ENCODE assay signal across 15 mouse cellular contexts in the genomic region with DNA sequence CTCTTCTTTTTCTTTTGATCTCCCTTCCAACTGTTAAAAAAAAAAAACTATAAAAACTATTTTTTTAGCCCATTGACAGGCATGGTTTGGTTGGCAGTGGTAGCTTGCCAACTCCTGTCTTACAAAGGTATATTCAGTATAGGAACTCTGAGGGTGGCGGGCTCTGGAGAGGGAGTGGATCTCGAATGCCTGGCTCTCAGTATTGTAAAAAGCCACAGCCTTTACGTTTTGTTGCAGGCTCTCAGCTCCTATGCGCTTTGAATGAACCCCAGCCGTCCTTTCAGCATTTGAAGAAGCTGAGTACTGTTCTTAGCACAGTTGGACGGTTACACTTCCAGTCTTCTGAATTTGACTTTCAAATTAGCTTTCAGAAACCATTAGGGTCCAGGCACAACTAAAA. TPM values are rescaled to one million over a fixed set of nuclear protein-coding genes. Genes with fewer than 3 reads are reported as not detected.
DNase-seq lines count a peak whose midpoint lies in the region; ATAC-seq and TF ChIP-seq lines count a peak whose summit lies in the region.
"Had no signal": no experiment of that assay in that cellular context is flagged by ENCODE, and none has a peak within 500 bp of the region (broad histone marks: within the 10 kb centered on the region; RNA-seq: fewer than 3 reads in every experiment).

No protein-coding gene starts in this region.

- DNase-seq in gastrocnemius, adult 2 months, result peak; percentile 9
- no peak for DNase-seq in gastrocnemius, postnatal 25 days
- no peak for DNase-seq in neural tube, embryonic 10.5 days (ENCODE audit: extremely low spot score, low spot score)
- DNase-seq in hindbrain, embryonic 14.5 days (ENCODE audit: low spot score), result no peak
- DNase-seq in left cerebral cortex, adult 18-20 months (ENCODE audit: low spot score in 2 of 2), result no peak
- DNase-seq in thymus, postnatal 25 days, result no peak
- DNase-seq: cerebellum, adult 9-11 months; gastrocnemius, postnatal 36 days had no signal

- ATAC-seq in neural tube, embryonic 13.5 days (ENCODE audit: low read depth), result peak; percentile 20; the same call in 1 of the 2 replicates
- ATAC-seq in hindbrain, embryonic 14.5 days (ENCODE audit: low FRiP score), result peak; percentile 51; the same call in 1 of the 2 replicates
- no peak; the same call in 1 of the 2 replicates for ATAC-seq in neural tube, embryonic 15.5 days (ENCODE audit: low FRiP score)
- ATAC-seq: activated CD4-positive, CD25-positive, alpha-beta regulatory T cell, adult 4 months; Patski had no signal

- peaks cover 23% of the 10 kb centered on the region for H3K4me1 ChIP-seq in neural tube, embryonic 13.5 days (replicated peaks)
- H3K4me1 ChIP-seq in hindbrain, embryonic 14.5 days (replicated peaks; ENCODE audit: control insufficient read depth, insufficient read depth, low read length), result peaks cover 7% of the 10 kb centered on the region; the same call in 1 of the 2 replicates
- peaks cover 8% of the 10 kb centered on the region for H3K4me1 ChIP-seq in neural tube, embryonic 15.5 days

- H3K36me3 ChIP-seq in neural tube, embryonic 13.5 days, result no peaks in the 10 kb centered on the region
- H3K36me3 ChIP-seq in hindbrain, embryonic 14.5 days (replicated peaks; ENCODE audit: control insufficient read depth, insufficient read depth), result no peaks in the 10 kb centered on the region
- H3K36me3 ChIP-seq in neural tube, embryonic 15.5 days, result no peaks in the 10 kb centered on the region
- H3K36me3 ChIP-seq: heart, embryonic 15.5 days had no signal

- no peak overlapping the region for H3K4me3 ChIP-seq in gastrocnemius, adult 2 months
- H3K4me3 ChIP-seq in neural tube, embryonic 13.5 days, result no peak overlapping the region
- no peak overlapping the region for H3K4me3 ChIP-seq in hindbrain, embryonic 14.5 days (replicated peaks; ENCODE audit: low read length)
- H3K4me3 ChIP-seq in neural tube, embryonic 15.5 days (replicated peaks), result no peak overlapping the region
- H3K4me3 ChIP-seq: heart, embryonic 15.5 days; myocyte had no signal

- H3K9me3 ChIP-seq in neural tube, embryonic 13.5 days, result no peaks in the 10 kb centered on the region
- H3K9me3 ChIP-seq in hindbrain, embryonic 14.5 days (ENCODE audit: control insufficient read depth, low read length), result no peaks in the 10 kb centered on the region
- no peaks in the 10 kb centered on the region for H3K9me3 ChIP-seq in neural tube, embryonic 15.5 days (replicated peaks)
- H3K9me3 ChIP-seq: heart, embryonic 15.5 days had no signal

- H3K27me3 ChIP-seq in neural tube, embryonic 13.5 days, result no peaks in the 10 kb centered on the region
- H3K27me3 ChIP-seq in hindbrain, embryonic 14.5 days (ENCODE audit: control insufficient read depth, insufficient read depth, low read length), result no peaks in the 10 kb centered on the region
- no peaks in the 10 kb centered on the region for H3K27me3 ChIP-seq in neural tube, embryonic 15.5 days (replicated peaks)
- H3K27me3 ChIP-seq: heart, embryonic 15.5 days; Patski had no signal

- TF ChIP-seq CTCF in gastrocnemius, adult 2 months (IDR thresholded peaks at IDR 0.05), result no peak

- no peak overlapping the region for H3K27ac ChIP-seq in gastrocnemius, adult 2 months
- H3K27ac ChIP-seq in neural tube, embryonic 13.5 days (replicated peaks), result peak overlapping the region; percentile 65; the same call in 1 of the 2 replicates
- peak overlapping the region; percentile 47 for H3K27ac ChIP-seq in hindbrain, embryonic 14.5 days
- H3K27ac ChIP-seq in neural tube, embryonic 15.5 days (replicated peaks), result peak overlapping the region; percentile 59
- H3K27ac ChIP-seq: heart, embryonic 15.5 days had no signal

- intact Hi-C loops in gastrocnemius, adult 2 months (cut with DNase I), result loop anchor here (5.0 kb wide), 2 partner anchors 38 to 288 kb away; partner anchors contain the start of gene Ampd3

- H3K9ac ChIP-seq in neural tube, embryonic 13.5 days, result no peak overlapping the region
- no peak overlapping the region for H3K9ac ChIP-seq in hindbrain, embryonic 14.5 days
- no peak overlapping the region for H3K9ac ChIP-seq in neural tube, embryonic 15.5 days (replicated peaks)
- H3K9ac ChIP-seq: heart, embryonic 15.5 days had no signal

- no peak overlapping the region for H3K4me2 ChIP-seq in neural tube, embryonic 13.5 days
- H3K4me2 ChIP-seq in hindbrain, embryonic 14.5 days (replicated peaks), result no peak overlapping the region
- H3K4me2 ChIP-seq in neural tube, embryonic 15.5 days, result no peak overlapping the region
- H3K4me2 ChIP-seq: heart, embryonic 15.5 days; liver, embryonic 11.5 days had no signal

- WGBS in neural tube, embryonic 13.5 days, result 38% methylated on average over 6 of the region's 6 CpGs
- 26% methylated on average over 6 of the region's 6 CpGs for WGBS in hindbrain, embryonic 14.5 days
- WGBS in neural tube, embryonic 15.5 days, result 22% methylated on average over 6 of the region's 6 CpGs

RNA-seq across cellular contexts. Expression of gene Ampd3, which starts 38.7 kb away (rescaled TPM):
- total RNA-seq in gastrocnemius, adult 2 months (2021), result 10 to 100 TPM in 1 of 2 experiments, 1 to 10 TPM in 1; 7.6 to 16.6 TPM
- 1 to 10 TPM; 3.9 to 9.1 TPM for total RNA-seq in gastrocnemius, postnatal 25 days (2021)
- 5.2 and 5.4 TPM in 2 replicates for polyA plus RNA-seq in neural tube, embryonic 13.5 days (2015; fragmentation: Nextera tagmentation; extraction: Ambion mirVana)
- polyA plus RNA-seq in hindbrain, embryonic 14.5 days (2014; fragmentation: Nextera tagmentation; extraction: Ambion mirVana), result 8.8 and 10.8 TPM in 2 replicates
- polyA plus RNA-seq in neural tube, embryonic 15.5 days (2015; fragmentation: Nextera tagmentation; extraction: Ambion mirVana), result 12.0 and 12.6 TPM in 2 replicates
- total RNA-seq in left cerebral cortex, adult 18-20 months (2021), result 10 to 100 TPM; 21.3 to 23.5 TPM
